Comparison of ENCODE assay signal across 9 mouse cellular contexts in genomic region chr10:62104835-62105576, GRCm38 (mm10). TPM values are rescaled to one million over a fixed set of nuclear protein-coding genes. Genes with fewer than 3 reads are reported as not detected.
DNase-seq lines count a peak whose midpoint lies in the region; ATAC-seq lines count a peak whose summit lies in the region.
"Had no signal": no experiment of that assay in that cellular context is flagged by ENCODE, and none has a peak within 500 bp of the region (broad histone marks: within the 10 kb centered on the region; RNA-seq: fewer than 3 reads in every experiment).

No protein-coding gene starts in this region.

- peaks cover 68% of the 10 kb centered on the region for H3K27me3 ChIP-seq in midbrain, embryonic 10.5 days (ENCODE audit: low read depth, poor library complexity, severe bottlenecking)
- H3K27me3 ChIP-seq in midbrain, embryonic 15.5 days (replicated peaks) = 0 out of 2 replicates have a peak, but pooled peaks cover 6% of the 10 kb centered on the region
- peaks cover 48% of the 10 kb centered on the region for H3K27me3 ChIP-seq in liver, embryonic 13.5 days

- no peaks in the 10 kb centered on the region for H3K9me3 ChIP-seq in midbrain, embryonic 10.5 days (replicated peaks)
- no peaks in the 10 kb centered on the region for H3K9me3 ChIP-seq in midbrain, embryonic 15.5 days
- H3K9me3 ChIP-seq in liver, embryonic 13.5 days (replicated peaks) = no peaks in the 10 kb centered on the region

- H3K27ac ChIP-seq in midbrain, embryonic 10.5 days (replicated peaks) = no peak overlapping the region
- H3K27ac ChIP-seq in midbrain, embryonic 15.5 days = no peak overlapping the region
- no peak overlapping the region for H3K27ac ChIP-seq in liver, embryonic 13.5 days

- 34% methylated on average over 7 of the region's 7 CpGs for WGBS in midbrain, embryonic 10.5 days
- 34% methylated on average over 7 of the region's 7 CpGs for WGBS in midbrain, embryonic 15.5 days
- WGBS in liver, embryonic 13.5 days (ENCODE audit: insufficient replicate concordance) = 15% methylated on average over 7 of the region's 7 CpGs

- ATAC-seq in midbrain, embryonic 15.5 days (replicated peaks) = no peak
- ATAC-seq in common myeloid progenitor, adult 5-6 weeks (replicated peaks; ENCODE audit: low read depth, poor library complexity, severe bottlenecking) = peak; percentile 48; the same call in 1 of the 2 replicates
- ATAC-seq in liver, embryonic 13.5 days (ENCODE audit: low read depth) = no peak

- H3K4me2 ChIP-seq in midbrain, embryonic 15.5 days = no peak overlapping the region
- H3K4me2 ChIP-seq in liver, embryonic 13.5 days = no peak overlapping the region

- H3K4me1 ChIP-seq in midbrain, embryonic 10.5 days = peaks cover 20% of the 10 kb centered on the region
- H3K4me1 ChIP-seq in midbrain, embryonic 15.5 days = peaks cover 33% of the 10 kb centered on the region
- no peaks in the 10 kb centered on the region for H3K4me1 ChIP-seq in liver, embryonic 13.5 days (replicated peaks)

- H3K9ac ChIP-seq in midbrain, embryonic 15.5 days = no peak overlapping the region
- no peak overlapping the region for H3K9ac ChIP-seq in liver, embryonic 13.5 days

- 0 out of 2 replicates have a peak, but pooled peaks cover 2% of the 10 kb centered on the region for H3K36me3 ChIP-seq in midbrain, embryonic 10.5 days
- H3K36me3 ChIP-seq in midbrain, embryonic 15.5 days (replicated peaks) = 0 out of 2 replicates have a peak, but pooled peaks cover 3% of the 10 kb centered on the region
- no peaks in the 10 kb centered on the region for H3K36me3 ChIP-seq in liver, embryonic 13.5 days

- no peak overlapping the region for H3K4me3 ChIP-seq in midbrain, embryonic 10.5 days
- no peak overlapping the region for H3K4me3 ChIP-seq in midbrain, embryonic 15.5 days
- no peak overlapping the region for H3K4me3 ChIP-seq in liver, embryonic 13.5 days (replicated peaks)

- peak; percentile 66 for DNase-seq in midbrain, embryonic 10.5 days (ENCODE audit: low spot score)
- DNase-seq in adrenal gland, adult (ENCODE audit: inconsistent age in 2 of 2, low spot score in 1 of 2) = peak; percentile 41 to 83
- DNase-seq in kidney, adult 9 months = peak; percentile 64
- DNase-seq in liver, embryonic 13.5 days = peak; percentile 24
- peak; percentile 72 for DNase-seq in right cerebral cortex, postnatal 25 days
- peak; percentile 47 to 52 for DNase-seq in urinary bladder, postnatal 36 days (ENCODE audit: low spot score in 2 of 2)

RNA-seq across cellular contexts. Expression of gene Neurog3, which starts 27.9 kb away (rescaled TPM):
- 0.89 and 0.90 TPM in 2 replicates for polyA plus RNA-seq in midbrain, embryonic 10.5 days (2016; fragmentation: Nextera tagmentation; extraction: Ambion mirVana)
- 0.13 and 0.19 TPM in 2 replicates for polyA plus RNA-seq in midbrain, embryonic 15.5 days (2015; fragmentation: Nextera tagmentation; extraction: Ambion mirVana)
- not detected in 2 replicates for total RNA-seq in common myeloid progenitor, adult 5-6 weeks (2017)
- not detected in 2 replicates for polyA plus RNA-seq in liver, embryonic 13.5 days (2015; fragmentation: Nextera tagmentation; extraction: Ambion mirVana)
- total RNA-seq: neutrophil, adult 5-6 weeks had no signal

RNA-seq across cellular contexts. Expression of gene Fam241b, which starts 38.7 kb away (rescaled TPM):
- polyA plus RNA-seq in midbrain, embryonic 10.5 days (2016; fragmentation: Nextera tagmentation; extraction: Ambion mirVana) = 19.3 and 23.4 TPM in 2 replicates
- 194 and 204 TPM in 2 replicates for polyA plus RNA-seq in midbrain, embryonic 15.5 days (2015; fragmentation: Nextera tagmentation; extraction: Ambion mirVana)
- total RNA-seq in common myeloid progenitor, adult 5-6 weeks (2017) = 1.1 TPM in 1 of 2 replicates, not detected in the other
- polyA plus RNA-seq in liver, embryonic 13.5 days (2015; fragmentation: Nextera tagmentation; extraction: Ambion mirVana) = 1.0 and 1.1 TPM in 2 replicates
- total RNA-seq: neutrophil, adult 5-6 weeks had no signal
